Mouse (Mus musculus) spleen, postnatal 10 days (tissue): ENCODE results near the gene Pam16.

ENCODE experiments used
- DNase-seq, 2 experiments: peaks; one replicate each; pipeline ENCODE4 v3.0.0; 2021 to 2022; ENCODE audit warnings: low spot score in 2 of 2

Pam16 gene

DNA sequence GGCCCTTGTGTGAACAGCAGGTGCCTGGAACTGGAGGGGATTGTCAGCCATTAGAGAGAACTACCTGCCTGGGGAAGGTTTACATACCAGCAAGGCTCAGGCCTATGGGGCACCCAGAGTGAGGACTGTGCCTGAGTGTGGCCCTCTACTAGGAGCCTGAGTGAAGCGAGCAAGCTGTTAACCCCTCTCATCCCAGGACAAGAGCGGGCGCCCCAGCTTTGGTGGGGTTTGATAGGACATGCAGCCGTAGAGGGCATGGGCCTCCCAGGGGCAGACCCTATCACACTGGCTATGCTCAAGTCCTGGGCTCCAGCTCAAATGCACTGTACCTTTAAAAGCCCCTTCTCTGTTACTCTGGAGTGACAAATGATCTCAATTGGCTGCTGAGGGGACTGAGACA, 22.0 kb upstream of the Pam16 start:
- no peak for DNase-seq

- DNase-seq: no peak
Measured at GRCm38 (mm10) chr16:4645867-4646266, 21.1 kb upstream of the Pam16 start.

DNA sequence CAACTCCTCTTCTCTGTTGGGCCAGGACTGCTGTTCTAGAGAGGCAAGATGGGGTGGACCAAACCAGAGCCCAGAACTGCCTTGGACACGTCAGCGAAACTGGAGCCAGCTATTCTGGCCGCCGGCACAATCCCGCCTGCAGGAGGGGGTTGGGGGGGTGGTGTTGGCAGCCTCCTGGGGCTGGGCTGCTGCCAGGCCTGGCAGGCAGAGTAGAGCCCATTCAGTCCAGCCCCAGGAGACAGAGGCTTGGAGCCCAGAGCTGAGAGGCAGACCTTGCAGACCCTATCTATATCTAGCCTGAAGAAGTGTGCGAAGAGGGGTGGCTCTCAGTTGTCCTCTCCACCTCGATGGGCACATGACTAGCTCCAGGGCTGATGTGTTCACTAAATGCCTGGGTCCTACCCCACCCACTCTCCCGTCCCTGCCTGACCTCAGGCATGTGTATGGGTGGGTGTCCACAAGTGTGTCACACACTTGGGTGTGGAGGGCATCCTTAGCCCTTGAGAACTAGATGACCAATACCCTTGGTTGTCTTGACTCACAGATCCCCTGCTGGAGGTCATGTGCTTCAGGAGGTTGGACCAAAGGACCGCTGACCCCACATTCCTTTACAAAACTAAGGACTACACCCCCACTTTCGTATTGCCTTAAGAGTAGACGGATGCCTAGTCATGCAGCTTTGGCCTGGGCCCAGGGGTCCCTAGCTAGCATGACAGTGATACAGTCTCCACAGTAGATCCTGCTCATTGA, 19.1 kb upstream of the Pam16 start:
- no peak for DNase-seq

DNA sequence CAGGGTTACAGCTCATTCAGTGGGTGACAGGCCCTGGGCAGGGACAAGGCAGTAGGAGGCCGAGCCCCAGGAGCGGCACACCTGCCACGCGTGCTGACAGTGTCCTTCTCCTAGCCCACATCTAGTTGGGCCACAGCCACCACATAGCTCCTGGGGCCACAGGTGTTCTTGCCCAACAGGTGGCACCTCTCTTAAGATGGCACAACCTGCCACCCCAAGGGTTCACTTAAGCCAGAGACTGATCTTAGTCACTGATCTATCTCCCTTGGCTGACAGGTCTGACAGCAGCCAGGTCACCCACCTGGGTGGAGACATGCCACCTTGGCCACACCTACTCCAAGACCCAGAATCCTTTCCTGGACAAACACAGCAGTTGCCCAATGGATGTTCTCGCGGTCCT, 18.1 kb upstream of the Pam16 start:
- DNase-seq: peak in 1 of 2 experiments; percentile 12

GRCm38 (mm10) chr16:4642190-4642589, 17.4 kb upstream of the Pam16 start:
- peak in 1 of 2 experiments; percentile 18 for DNase-seq

DNA sequence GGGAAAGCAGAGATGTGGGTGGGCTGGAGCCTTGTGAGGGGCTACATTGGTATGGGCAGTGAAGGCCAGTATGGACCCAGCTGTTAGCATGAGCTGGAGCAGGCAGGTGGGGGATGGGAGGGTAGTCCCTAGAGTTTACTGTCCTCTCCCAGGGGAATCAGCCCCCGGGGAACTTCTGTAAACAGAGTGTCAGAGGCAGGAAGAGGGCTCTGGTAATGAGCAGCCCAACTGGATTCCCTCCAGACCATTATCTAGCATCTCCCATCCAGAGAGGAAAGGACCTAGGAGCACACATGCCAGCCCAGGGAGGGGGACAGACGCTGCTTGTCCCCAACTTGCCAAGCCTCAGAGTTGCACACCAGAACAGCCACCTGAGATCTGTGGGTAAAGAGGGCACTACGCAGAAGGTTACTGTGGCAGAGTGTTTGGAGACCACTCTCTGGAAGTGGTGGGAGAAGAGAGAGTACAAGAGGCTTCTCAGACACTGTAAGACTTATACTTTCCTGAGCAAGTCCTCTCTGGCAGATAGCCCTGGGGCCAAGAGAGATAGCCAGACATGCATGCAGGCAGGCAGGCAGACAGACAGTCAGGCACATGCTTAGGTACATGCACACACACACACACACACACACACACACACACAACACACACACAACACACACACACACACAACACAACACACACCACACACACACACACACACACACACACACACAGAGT, 16.5 kb upstream of the Pam16 start:
- peak in 1 of 2 experiments; percentile 55 for DNase-seq

DNA sequence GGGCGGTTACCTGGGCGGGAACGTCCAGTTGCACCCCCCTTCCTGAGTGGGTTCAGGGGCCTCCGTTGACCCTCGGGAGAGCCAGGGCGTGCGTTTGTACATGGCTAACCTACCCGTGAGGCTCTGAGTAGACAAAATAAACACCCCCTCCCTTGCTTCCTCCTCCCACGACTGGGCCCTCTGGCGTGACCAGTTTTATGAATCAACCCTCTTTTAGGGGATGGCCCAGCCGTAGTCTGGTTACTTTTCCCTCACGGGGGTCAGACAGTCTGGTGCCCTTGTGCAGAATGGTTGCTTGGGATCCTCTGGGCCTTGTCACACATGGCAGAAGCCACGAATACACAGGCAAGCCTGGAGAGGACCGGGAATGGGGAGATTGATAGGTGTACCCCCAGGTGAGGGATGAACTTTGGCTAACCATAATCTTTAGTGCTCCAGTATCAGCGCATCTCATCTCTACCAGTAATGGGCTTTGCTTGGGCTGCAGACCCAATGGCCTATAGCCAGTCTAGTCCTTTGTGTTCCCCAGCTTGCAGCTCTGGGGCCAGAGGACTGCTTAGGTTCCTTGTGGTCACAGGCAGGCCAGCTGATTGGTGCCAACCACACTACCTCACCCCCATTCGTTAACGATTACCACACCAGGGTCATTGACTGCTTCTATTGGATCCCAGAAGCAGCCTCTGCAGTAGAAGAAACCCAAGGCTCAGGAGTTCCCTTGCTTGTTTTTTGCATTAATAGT, 15.6 kb upstream of the Pam16 start:
- peak in 1 of 2 experiments; percentile 43 for DNase-seq

GRCm38 (mm10) chr16:4639831-4640237, 15.0 kb upstream of the Pam16 start, which contains the start of the genes Vasn and Dnaja3:
Vasn (plus strand) TSS chr16:4639941.
Dnaja3 (plus strand) TSS chr16:4639989.
- DNase-seq: peak; percentile 60 to 85

GRCm38 (mm10) chr16:4638891-4639390, 14.2 kb upstream of the Pam16 start:
- DNase-seq: no peak

DNA sequence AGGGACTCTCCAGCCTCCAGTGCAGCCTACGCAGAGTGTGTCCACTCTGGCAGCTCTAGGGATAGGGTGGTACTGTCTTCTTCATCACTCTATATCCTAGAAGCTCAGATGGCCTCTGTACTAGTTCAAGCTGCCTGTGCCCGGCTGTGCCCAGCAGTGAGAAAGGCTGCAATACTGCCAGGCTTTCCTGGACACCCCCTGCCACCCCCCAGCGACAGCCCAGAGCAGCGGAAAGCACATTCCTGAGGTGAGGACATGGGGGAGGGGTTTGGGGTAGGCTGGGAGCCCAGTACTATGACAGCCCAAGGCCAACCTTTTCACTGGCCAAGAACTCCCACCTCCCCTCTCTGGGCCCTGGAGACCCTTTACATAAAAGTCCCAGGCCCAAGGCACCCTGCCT, 11.0 kb upstream of the Pam16 start:
- no peak for DNase-seq

- no peak for DNase-seq
Measured at GRCm38 (mm10) chr16:4634681-4635080, 9.9 kb upstream of the Pam16 start.

DNA sequence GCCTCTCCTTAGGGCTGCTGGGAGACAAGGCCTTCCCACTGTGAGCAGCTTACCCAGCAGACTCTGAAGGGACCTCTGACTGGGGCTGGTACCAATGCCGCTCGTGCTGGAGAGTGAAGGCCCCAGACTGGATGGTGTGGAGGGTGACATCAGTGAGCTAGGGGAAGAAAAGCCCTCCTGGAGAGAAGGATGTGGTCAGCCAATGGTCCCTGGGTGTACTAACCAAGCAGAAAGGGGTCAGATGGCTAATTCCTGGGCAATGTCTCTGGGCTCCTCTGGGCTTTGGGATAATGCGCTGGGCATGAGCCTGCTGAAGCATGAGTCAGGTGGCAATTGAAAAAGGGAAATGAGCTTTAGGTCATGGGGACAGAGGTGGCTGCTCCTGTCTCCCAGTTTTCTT, 8.9 kb upstream of the Pam16 start:
- no peak for DNase-seq

DNA sequence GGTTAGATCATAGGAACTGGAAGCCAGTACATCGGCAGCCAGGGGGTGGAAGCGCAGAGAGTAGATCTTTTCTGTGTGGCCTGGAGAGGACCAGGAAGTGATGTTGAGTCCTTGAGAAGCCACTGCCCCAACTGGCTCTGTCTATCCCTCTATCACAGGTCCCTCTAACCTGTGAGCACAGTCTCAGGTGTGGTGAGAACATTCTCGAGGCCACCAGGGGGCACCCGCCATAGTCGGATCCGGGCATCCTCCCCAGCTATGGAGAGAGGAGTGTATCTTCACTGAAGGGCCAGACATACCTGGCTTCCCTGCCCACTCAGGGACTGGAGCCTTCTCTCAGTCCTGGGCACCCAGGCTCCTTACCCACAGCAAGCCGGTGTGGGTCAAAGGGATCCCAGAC, 7.3 kb upstream of the Pam16 start:
- peak in 1 of 2 experiments; percentile 44 for DNase-seq

GRCm38 (mm10) chr16:4629950-4630349, 5.2 kb upstream of the Pam16 start:
- DNase-seq: peak; percentile 82 to 89

DNA sequence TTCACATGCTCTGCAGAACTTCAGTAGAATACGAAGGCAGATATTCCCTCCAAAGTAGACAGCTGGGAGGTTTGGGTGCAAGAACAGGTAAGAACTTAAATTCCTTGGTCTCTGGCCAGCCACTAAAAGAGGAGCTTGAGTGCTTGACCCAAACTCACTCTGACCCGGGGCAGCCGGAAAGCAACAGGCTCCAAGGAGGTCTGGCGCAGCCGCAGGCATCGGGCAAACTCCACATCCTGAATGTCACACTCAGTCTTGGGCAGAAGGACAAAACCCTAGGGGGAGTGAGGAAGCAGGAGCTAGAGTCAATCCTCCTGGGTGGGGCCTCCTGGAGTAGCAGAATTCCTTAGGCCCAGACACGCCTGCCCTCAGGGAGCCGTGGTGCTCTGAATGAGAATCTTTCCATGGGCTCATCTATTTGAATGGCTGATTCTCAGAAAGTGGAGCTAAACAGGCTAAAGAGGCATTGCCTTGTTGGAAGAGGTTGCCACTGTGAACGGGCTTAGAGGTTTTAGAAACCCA, 4.2 kb upstream of the Pam16 start:
- no peak for DNase-seq

DNA sequence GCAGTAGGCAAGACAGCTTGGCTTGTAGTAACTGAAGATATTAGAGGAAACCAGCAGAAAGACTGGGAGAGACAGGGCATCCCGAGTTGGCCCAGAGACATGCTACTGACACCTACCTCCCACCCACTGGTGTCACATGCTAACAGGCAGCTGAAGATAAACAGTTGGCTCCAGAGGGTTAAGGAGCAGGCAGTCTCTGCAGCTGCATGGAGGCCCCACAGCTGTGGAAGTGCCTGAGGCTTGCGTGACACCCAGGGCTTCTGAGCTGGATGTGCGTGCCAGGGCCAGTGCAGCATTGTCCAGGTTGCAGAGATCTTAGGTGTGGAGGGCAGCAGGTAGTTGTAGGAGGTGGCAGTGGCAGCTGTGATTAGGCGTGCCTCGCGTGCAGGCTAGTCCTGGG, 2.3 kb upstream of the Pam16 start:
- DNase-seq: no peak

- DNase-seq: peak in 1 of 2 experiments; percentile 29
Measured at GRCm38 (mm10) chr16:4624074-4624473, 714 bp downstream of the Pam16 start.

DNA sequence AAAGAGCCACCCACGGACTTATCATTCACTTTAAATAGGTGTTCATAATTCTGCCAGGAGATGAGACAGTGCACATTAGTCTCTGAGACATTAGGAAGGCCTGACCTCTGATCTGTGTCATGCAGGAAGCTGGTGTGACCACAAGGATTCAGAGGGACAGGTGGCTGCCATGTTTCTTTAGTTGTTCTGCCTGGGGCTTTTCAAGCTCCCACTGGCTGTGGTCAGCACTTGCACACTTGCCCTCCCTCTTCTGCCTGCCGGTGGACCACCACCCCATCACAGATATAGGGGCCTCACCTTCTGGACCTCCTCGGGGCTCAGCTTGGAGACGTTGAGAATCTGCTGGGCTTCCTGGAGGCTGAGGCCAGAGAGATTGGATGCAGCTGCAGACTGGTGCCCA, 8.0 kb downstream of the Pam16 start:
- DNase-seq: no peak

DNA sequence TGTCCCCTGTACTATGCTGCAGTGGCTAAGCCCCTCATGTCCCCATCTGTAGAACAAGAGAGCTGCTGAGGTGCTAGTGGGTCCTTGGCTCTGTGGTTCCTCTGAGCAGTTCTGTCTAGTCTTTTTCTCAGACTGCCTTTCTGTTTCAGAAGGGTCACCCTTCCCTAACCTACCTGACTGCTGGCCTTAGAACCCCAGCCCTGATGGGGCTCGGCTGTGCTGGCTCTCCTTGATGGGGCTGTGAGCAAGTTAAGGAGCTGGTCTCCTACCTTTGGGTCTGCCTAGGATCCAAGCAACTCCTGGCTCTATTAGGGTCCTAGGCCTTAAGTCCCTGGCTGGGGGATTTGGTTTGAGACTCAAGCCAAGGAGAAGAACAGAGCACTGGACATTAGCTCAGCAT, 9.5 kb downstream of the Pam16 start:
- DNase-seq: no peak

GRCm38 (mm10) chr16:4614639-4615038, 10.1 kb downstream of the Pam16 start:
- DNase-seq: no peak

GRCm38 (mm10) chr16:4613736-4614135, 11.1 kb downstream of the Pam16 start:
- DNase-seq: no peak

DNA sequence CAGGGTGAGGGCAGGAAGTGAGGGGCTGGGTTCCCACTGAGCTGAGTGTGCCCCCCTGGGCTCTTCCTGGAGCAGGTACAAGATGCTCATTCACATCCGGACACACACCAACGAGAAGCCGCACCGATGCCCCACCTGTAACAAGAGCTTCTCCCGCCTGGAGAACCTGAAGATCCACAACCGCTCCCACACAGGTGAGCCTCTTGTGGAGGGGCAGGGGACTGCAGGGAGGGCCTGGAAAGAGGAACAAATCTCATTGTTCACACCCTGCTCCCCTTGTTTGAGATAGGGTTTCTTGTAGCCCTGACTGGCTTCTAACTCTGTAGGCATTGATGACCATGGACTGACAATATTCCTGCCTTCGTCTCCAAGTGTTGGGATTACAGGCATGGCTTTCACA, 13.1 kb downstream of the Pam16 start:
- DNase-seq: no peak
